Mouse (Mus musculus): ENCODE data around the gene Ramp3. TPM values are rescaled to one million over a fixed set of nuclear protein-coding genes. Genes with fewer than 3 reads are reported as not detected.

Gene Ramp3
- polyA plus RNA-seq, 1 experiment from 2014 or later: 6.0 TPM

DNA sequence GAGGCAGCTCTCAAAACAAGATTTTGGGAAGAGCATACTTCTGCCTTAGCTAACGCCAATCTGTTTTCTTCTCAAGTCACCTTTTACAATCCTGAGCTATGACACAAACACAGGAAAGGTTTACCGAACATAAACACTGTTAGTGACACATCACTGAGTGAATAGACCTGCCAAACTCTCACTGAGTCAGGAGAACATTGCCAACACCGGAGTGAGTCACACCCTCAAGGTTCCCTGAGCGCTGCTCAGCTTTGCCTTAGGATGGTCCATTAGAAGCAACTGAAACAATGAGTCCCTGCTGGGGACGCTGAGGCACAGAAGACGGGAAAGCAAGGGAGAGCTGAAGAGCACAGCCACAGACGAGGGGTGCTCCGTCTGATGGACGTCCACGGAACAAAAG is 40.0 kb downstream of the Ramp3 start:
- Histone ChIP-seq H3K9me3 (replicated peaks; ENCODE audit: control insufficient read depth, low read length) (no peaks in the 10 kb centered on the region), H3K9ac (ENCODE audit: low read length) (no peak overlapping the region), H3K36me3 (ENCODE audit: control insufficient read depth, insufficient read depth, low read length) (no peaks in the 10 kb centered on the region), H3K4me1 (ENCODE audit: control insufficient read depth, insufficient read depth, low read length) (no peaks in the 10 kb centered on the region), H3K4me2 (ENCODE audit: low read depth, low read length) (no peak overlapping the region), H3K27ac (ENCODE audit: low read length) (no peak overlapping the region), H3K27me3 (ENCODE audit: control insufficient read depth, insufficient read depth, low read length) (no peaks in the 10 kb centered on the region), H3K4me3 (replicated peaks; ENCODE audit: low read length) (no peak overlapping the region)
- 79% methylated on average over 10 of the region's 10 CpGs for WGBS
- no peak for ATAC-seq (ENCODE audit: insufficient read depth, low FRiP score)

DNA sequence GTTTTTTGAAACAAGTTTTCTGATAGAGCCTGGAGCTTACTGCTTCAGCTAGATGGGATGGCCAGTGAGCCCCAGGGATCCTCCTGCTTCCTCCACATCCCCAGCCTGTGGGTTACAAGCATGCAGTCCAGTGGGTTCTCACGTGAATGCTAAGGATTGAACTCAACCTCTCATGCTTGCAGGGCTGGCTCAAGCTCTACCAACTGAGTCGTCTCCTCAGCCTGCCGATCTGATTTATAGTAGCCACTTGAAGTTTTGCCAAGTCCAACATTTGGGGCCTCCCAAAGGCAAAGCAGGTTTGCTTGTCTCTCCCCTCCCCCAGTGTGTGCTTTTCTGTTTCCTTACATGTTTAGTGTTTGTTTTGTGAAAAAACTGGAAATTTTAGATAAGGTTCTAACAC is 43.9 kb downstream of the Ramp3 start:
- WGBS: 43% methylated on average over 3 of the region's 3 CpGs
- H3K36me3 ChIP-seq (ENCODE audit: control insufficient read depth, insufficient read depth, low read length): no peaks in the 10 kb centered on the region
- no peaks in the 10 kb centered on the region for H3K9me3 ChIP-seq (replicated peaks; ENCODE audit: control insufficient read depth, low read length)
- H3K27me3 ChIP-seq (ENCODE audit: control insufficient read depth, insufficient read depth, low read length): no peaks in the 10 kb centered on the region
- no peaks in the 10 kb centered on the region for H3K4me1 ChIP-seq (ENCODE audit: control insufficient read depth, insufficient read depth, low read length)
- H3K27ac ChIP-seq (ENCODE audit: low read length): no peak overlapping the region
- H3K4me2 ChIP-seq (ENCODE audit: low read depth, low read length): no peak overlapping the region
- H3K4me3 ChIP-seq (replicated peaks; ENCODE audit: low read length): no peak overlapping the region
- no peak for ATAC-seq (ENCODE audit: insufficient read depth, low FRiP score)
- H3K9ac ChIP-seq (ENCODE audit: low read length): no peak overlapping the region

GRCm38 (mm10) chr11:6704851-6705250 is 46.5 kb downstream of the Ramp3 start:
- Histone ChIP-seq H3K36me3 (ENCODE audit: control insufficient read depth, insufficient read depth, low read length) (no peaks in the 10 kb centered on the region), H3K4me3 (replicated peaks; ENCODE audit: low read length) (no peak overlapping the region), H3K9me3 (replicated peaks; ENCODE audit: control insufficient read depth, low read length) (0 out of 2 replicates have a peak, but pooled peaks cover 3% of the 10 kb centered on the region), H3K9ac (ENCODE audit: low read length) (no peak overlapping the region), H3K27ac (ENCODE audit: low read length) (no peak overlapping the region), H3K4me1 (ENCODE audit: control insufficient read depth, insufficient read depth, low read length) (no peaks in the 10 kb centered on the region), H3K4me2 (ENCODE audit: low read depth, low read length) (no peak overlapping the region), H3K27me3 (ENCODE audit: control insufficient read depth, insufficient read depth, low read length) (no peaks in the 10 kb centered on the region)
- 59% methylated on average over 6 of the region's 6 CpGs for WGBS
- no peak for ATAC-seq (ENCODE audit: insufficient read depth, low FRiP score)

- no peak for ATAC-seq (ENCODE audit: insufficient read depth, low FRiP score)
- no peaks in the 10 kb centered on the region for H3K36me3 ChIP-seq (ENCODE audit: control insufficient read depth, insufficient read depth, low read length)
- H3K4me1 ChIP-seq (ENCODE audit: control insufficient read depth, insufficient read depth, low read length): no peaks in the 10 kb centered on the region
- no peak overlapping the region for H3K4me3 ChIP-seq (replicated peaks; ENCODE audit: low read length)
- 73% methylated on average over 5 of the region's 5 CpGs for WGBS
- H3K27ac ChIP-seq (ENCODE audit: low read length): no peak overlapping the region
- 0 out of 2 replicates have a peak, but pooled peaks cover 3% of the 10 kb centered on the region for H3K9me3 ChIP-seq (replicated peaks; ENCODE audit: control insufficient read depth, low read length)
- H3K9ac ChIP-seq (ENCODE audit: low read length): no peak overlapping the region
- H3K27me3 ChIP-seq (ENCODE audit: control insufficient read depth, insufficient read depth, low read length): no peaks in the 10 kb centered on the region
- no peak overlapping the region for H3K4me2 ChIP-seq (ENCODE audit: low read depth, low read length)
Observed at GRCm38 (mm10) chr11:6705516-6705915, 47.2 kb downstream of the Ramp3 start.

DNA sequence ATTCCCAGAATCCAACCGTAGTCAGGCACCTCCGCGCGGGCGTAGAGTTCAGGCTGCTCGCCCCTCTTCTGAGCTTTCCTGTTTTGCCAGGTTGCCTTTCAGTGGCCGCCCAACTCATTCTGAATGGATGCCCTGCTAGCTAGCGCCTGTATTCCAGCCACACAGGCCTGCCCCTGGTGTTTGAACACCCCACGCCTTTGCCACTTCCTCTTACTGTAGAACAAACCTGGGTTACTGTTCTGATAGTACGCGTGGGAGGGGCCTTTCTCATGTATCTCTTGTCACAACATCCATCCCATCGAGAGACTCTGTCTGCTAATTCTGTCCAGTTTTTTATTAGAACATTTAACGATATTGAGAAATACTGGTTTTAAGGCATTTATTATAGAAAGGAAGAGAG is 48.5 kb downstream of the Ramp3 start:
- Histone ChIP-seq H3K36me3 (ENCODE audit: control insufficient read depth, insufficient read depth, low read length) (no peaks in the 10 kb centered on the region), H3K27me3 (ENCODE audit: control insufficient read depth, insufficient read depth, low read length) (no peaks in the 10 kb centered on the region), H3K4me2 (ENCODE audit: low read depth, low read length) (no peak overlapping the region), H3K9me3 (replicated peaks; ENCODE audit: control insufficient read depth, low read length) (0 out of 2 replicates have a peak, but pooled peaks cover 3% of the 10 kb centered on the region), H3K27ac (ENCODE audit: low read length) (no peak overlapping the region), H3K9ac (ENCODE audit: low read length) (no peak overlapping the region), H3K4me3 (replicated peaks; ENCODE audit: low read length) (no peak overlapping the region), H3K4me1 (ENCODE audit: control insufficient read depth, insufficient read depth, low read length) (no peaks in the 10 kb centered on the region)
- ATAC-seq (ENCODE audit: insufficient read depth, low FRiP score): no peak
- WGBS: 92% methylated on average over 13 of the region's 13 CpGs

- H3K9ac ChIP-seq (ENCODE audit: low read length): no peak overlapping the region
- no peak overlapping the region for H3K4me3 ChIP-seq (replicated peaks; ENCODE audit: low read length)
- H3K36me3 ChIP-seq (ENCODE audit: control insufficient read depth, insufficient read depth, low read length): no peaks in the 10 kb centered on the region
- no peak overlapping the region for H3K27ac ChIP-seq (ENCODE audit: low read length)
- WGBS: 91% methylated on average over 7 of the region's 7 CpGs
- ATAC-seq (ENCODE audit: insufficient read depth, low FRiP score): no peak
- 0 out of 2 replicates have a peak, but pooled peaks cover 3% of the 10 kb centered on the region for H3K9me3 ChIP-seq (replicated peaks; ENCODE audit: control insufficient read depth, low read length)
- no peaks in the 10 kb centered on the region for H3K4me1 ChIP-seq (ENCODE audit: control insufficient read depth, insufficient read depth, low read length)
- no peaks in the 10 kb centered on the region for H3K27me3 ChIP-seq (ENCODE audit: control insufficient read depth, insufficient read depth, low read length)
- H3K4me2 ChIP-seq (ENCODE audit: low read depth, low read length): no peak overlapping the region
Observed at GRCm38 (mm10) chr11:6708437-6708836, 50.1 kb downstream of the Ramp3 start.

GRCm38 (mm10) chr11:6710409-6710808 is 52.1 kb downstream of the Ramp3 start:
- 68% methylated on average over 2 of the region's 2 CpGs for WGBS
- ATAC-seq (ENCODE audit: insufficient read depth, low FRiP score): no peak
- Histone ChIP-seq H3K9me3 (replicated peaks; ENCODE audit: control insufficient read depth, low read length) (0 out of 2 replicates have a peak, but pooled peaks cover 3% of the 10 kb centered on the region), H3K4me2 (ENCODE audit: low read depth, low read length) (no peak overlapping the region), H3K27me3 (ENCODE audit: control insufficient read depth, insufficient read depth, low read length) (no peaks in the 10 kb centered on the region), H3K9ac (ENCODE audit: low read length) (no peak overlapping the region), H3K36me3 (ENCODE audit: control insufficient read depth, insufficient read depth, low read length) (no peaks in the 10 kb centered on the region), H3K4me3 (replicated peaks; ENCODE audit: low read length) (no peak overlapping the region), H3K4me1 (ENCODE audit: control insufficient read depth, insufficient read depth, low read length) (no peaks in the 10 kb centered on the region), H3K27ac (ENCODE audit: low read length) (no peak overlapping the region)

DNA sequence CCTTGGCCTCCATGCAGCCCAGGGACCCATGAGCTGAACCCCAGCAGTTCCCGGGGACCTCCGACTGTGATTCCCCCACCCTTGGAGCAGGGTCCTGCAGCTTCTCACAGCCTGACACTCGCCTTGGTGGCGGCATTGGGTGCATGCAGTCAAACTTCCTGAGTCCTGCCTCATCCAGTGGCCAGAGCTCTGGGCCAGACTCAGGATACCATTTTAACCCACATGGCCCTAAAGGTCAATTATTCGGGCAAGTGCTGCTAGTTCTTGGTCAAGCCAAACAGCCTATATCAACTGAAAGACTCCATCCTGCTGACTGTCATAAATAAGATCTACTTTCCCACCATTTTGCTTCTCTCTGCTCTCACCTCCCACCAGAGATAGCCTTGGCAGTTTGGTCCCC is 62.4 kb downstream of the Ramp3 start:
- no peak overlapping the region for H3K4me3 ChIP-seq (replicated peaks; ENCODE audit: low read length)
- no peaks in the 10 kb centered on the region for H3K9me3 ChIP-seq (replicated peaks; ENCODE audit: control insufficient read depth, low read length)
- WGBS: 94% methylated on average over 5 of the region's 5 CpGs

DNA sequence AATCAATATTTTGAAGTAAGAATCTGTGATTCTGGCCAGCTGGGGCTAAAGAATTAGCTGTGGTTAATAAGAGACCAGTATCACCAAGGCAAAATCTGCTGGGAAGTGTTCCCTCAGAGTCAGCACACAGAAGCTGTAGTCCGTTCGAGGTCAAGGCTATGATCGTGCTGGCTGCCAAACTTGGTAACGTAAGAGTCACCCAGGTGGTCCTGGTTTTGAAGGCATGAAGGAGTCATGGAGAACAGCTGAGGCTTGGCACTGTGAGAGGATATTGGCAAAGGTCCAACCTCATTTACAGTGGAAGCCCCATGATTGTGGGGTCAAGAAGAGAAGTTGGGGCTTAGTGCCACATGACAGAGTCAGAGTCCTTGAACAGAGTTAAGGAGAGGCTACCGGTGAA is 68.6 kb downstream of the Ramp3 start:
- Histone ChIP-seq H3K4me1 (ENCODE audit: control insufficient read depth, insufficient read depth, low read length) (0 out of 2 replicates have a peak, but pooled peaks cover 2% of the 10 kb centered on the region), H3K27me3 (ENCODE audit: control insufficient read depth, insufficient read depth, low read length) (no peaks in the 10 kb centered on the region), H3K4me2 (ENCODE audit: low read depth, low read length) (no peak overlapping the region), H3K9me3 (replicated peaks; ENCODE audit: control insufficient read depth, low read length) (no peaks in the 10 kb centered on the region), H3K36me3 (ENCODE audit: control insufficient read depth, insufficient read depth, low read length) (no peaks in the 10 kb centered on the region), H3K9ac (ENCODE audit: low read length) (no peak overlapping the region), H3K27ac (ENCODE audit: low read length) (no peak overlapping the region), H3K4me3 (replicated peaks; ENCODE audit: low read length) (no peak overlapping the region)
- 88% methylated on average over 5 of the region's 5 CpGs for WGBS
- no peak for ATAC-seq (ENCODE audit: insufficient read depth, low FRiP score)

More for the DNA sequence above, 62.4 kb downstream of the Ramp3 start:
- Histone ChIP-seq H3K27ac (ENCODE audit: low read length) (no peak overlapping the region), H3K9ac (ENCODE audit: low read length) (no peak overlapping the region), H3K4me2 (ENCODE audit: low read depth, low read length) (no peak overlapping the region), H3K36me3 (ENCODE audit: control insufficient read depth, insufficient read depth, low read length) (no peaks in the 10 kb centered on the region), H3K4me1 (ENCODE audit: control insufficient read depth, insufficient read depth, low read length) (no peaks in the 10 kb centered on the region), H3K27me3 (ENCODE audit: control insufficient read depth, insufficient read depth, low read length) (no peaks in the 10 kb centered on the region)
- no peak for ATAC-seq (ENCODE audit: insufficient read depth, low FRiP score)
